Mouse (Mus musculus) limb, embryonic 12.5 days (tissue): ENCODE measurements at regions not wholly inside any gene's neighbourhood (a gene's known extent, or its start where the extent isn't known, plus 50 kb on each side); places are given as distances from the start of the nearest gene placed in this dataset.

Experiments used
- ATAC-seq: fragments of 200-750 bp; cut with Nextera tagmentation; 2 replicates; pipeline ENCODE4 v1.8.0; 2017; ENCODE audit warnings: low read depth, moderate TSS enrichment; ENCODE audit not compliant: insufficient number of reproducible peaks, insufficient read depth, low FRiP score, low TSS enrichment
- H3K27ac ChIP-seq: fragments of 300-500 bp; sonication (generic); 2 replicates; pipeline ENCODE4 v1.5.1; 2016; ENCODE audit warnings: mild to moderate bottlenecking, moderate library complexity
- H3K27me3 ChIP-seq: fragments of 300-500 bp; sonication (generic); 2 replicates; pipeline ENCODE4 v1.6.1; 2016; ENCODE audit warnings: mild to moderate bottlenecking, moderate library complexity
- H3K36me3 ChIP-seq: fragments of 300-500 bp; sonication (generic); 2 replicates; pipeline ENCODE4 v1.6.1; 2016; ENCODE audit warnings: mild to moderate bottlenecking, moderate library complexity
- H3K4me1 ChIP-seq: fragments of 300-500 bp; sonication (generic); replicated peaks from 2 replicates; pipeline ENCODE4 v1.6.1; 2016
- H3K4me2 ChIP-seq: fragments of 300-500 bp; sonication (generic); 2 replicates; pipeline ENCODE4 v1.6.1; 2016; ENCODE audit warnings: mild to moderate bottlenecking, moderate library complexity
- H3K4me3 ChIP-seq: fragments of 300-500 bp; sonication (generic); replicated peaks from 2 replicates; pipeline ENCODE4 v1.5.1; 2016; ENCODE audit warnings: mild to moderate bottlenecking
- H3K9ac ChIP-seq: fragments of 300-500 bp; sonication (generic); replicated peaks from 2 replicates; pipeline ENCODE4 v1.6.1; 2016; ENCODE audit warnings: mild to moderate bottlenecking, moderate library complexity
- H3K9me3 ChIP-seq: fragments of 300-500 bp; sonication (generic); 2 replicates; pipeline ENCODE4 v1.6.1; 2016; ENCODE audit warnings: mild to moderate bottlenecking, moderate library complexity
- WGBS: fragments of 180-500 bp; shearing (Covaris S2); methylation state at CpG from one replicate; pipeline ENCODE4 v1.1.7; 2016; 5-methylcytosine and 5-hydroxymethylcytosine counted together

- H3K4me1 ChIP-seq, result no peaks in the 10 kb centered on the region
- no peaks in the 10 kb centered on the region for H3K36me3 ChIP-seq
- H3K4me3 ChIP-seq, result no peak overlapping the region
- H3K9me3 ChIP-seq, result no peaks in the 10 kb centered on the region
- no peak for ATAC-seq
- no peaks in the 10 kb centered on the region for H3K27me3 ChIP-seq
- H3K9ac ChIP-seq, result no peak overlapping the region
- no peak overlapping the region for H3K4me2 ChIP-seq
- no peak overlapping the region for H3K27ac ChIP-seq
- 90% methylated on average over 2 of the region's 2 CpGs for WGBS
Measured at GRCm38 (mm10) chr15:63527318-63527717, 317.7 kb downstream of the Gsdmc2 start.

- Histone ChIP-seq H3K9ac (no peak overlapping the region), H3K27ac (no peak overlapping the region), H3K4me3 (no peak overlapping the region), H3K4me2 (no peak overlapping the region), H3K9me3 (no peaks in the 10 kb centered on the region), H3K36me3 (no peaks in the 10 kb centered on the region), H3K27me3 (no peaks in the 10 kb centered on the region), H3K4me1 (no peaks in the 10 kb centered on the region)
- ATAC-seq, result no peak
- WGBS, result 88% methylated on average over 2 of the region's 2 CpGs
Measured at GRCm38 (mm10) chr15:63526820-63527219, 318.2 kb downstream of the Gsdmc2 start.

GRCm38 (mm10) chr15:63517301-63517700, 327.7 kb downstream of the Gsdmc2 start:
- no peaks in the 10 kb centered on the region for H3K36me3 ChIP-seq
- H3K9ac ChIP-seq, result no peak overlapping the region
- H3K4me1 ChIP-seq, result no peaks in the 10 kb centered on the region
- H3K4me3 ChIP-seq, result no peak overlapping the region
- no peaks in the 10 kb centered on the region for H3K27me3 ChIP-seq
- H3K4me2 ChIP-seq, result no peak overlapping the region
- 60% methylated on average over 3 of the region's 3 CpGs for WGBS
- no peak for ATAC-seq
- no peaks in the 10 kb centered on the region for H3K9me3 ChIP-seq
- no peak overlapping the region for H3K27ac ChIP-seq

GRCm38 (mm10) chr15:63500453-63500852, 344.5 kb downstream of the Gsdmc2 start:
- Histone ChIP-seq H3K4me2 (no peak overlapping the region), H3K36me3 (no peaks in the 10 kb centered on the region), H3K9ac (no peak overlapping the region), H3K9me3 (no peaks in the 10 kb centered on the region), H3K4me3 (no peak overlapping the region), H3K27me3 (no peaks in the 10 kb centered on the region), H3K27ac (no peak overlapping the region), H3K4me1 (no peaks in the 10 kb centered on the region)
- WGBS, result 80% methylated on average over 1 of the region's 1 CpGs
- ATAC-seq, result no peak

- Histone ChIP-seq H3K36me3 (no peaks in the 10 kb centered on the region), H3K4me2 (no peak overlapping the region), H3K9me3 (no peaks in the 10 kb centered on the region), H3K27ac (no peak overlapping the region), H3K4me1 (no peaks in the 10 kb centered on the region), H3K27me3 (no peaks in the 10 kb centered on the region), H3K9ac (no peak overlapping the region), H3K4me3 (no peak overlapping the region)
- ATAC-seq, result no peak
- WGBS, result 83% methylated on average over 3 of the region's 3 CpGs
Measured at GRCm38 (mm10) chr15:63498483-63498882, 346.5 kb downstream of the Gsdmc2 start.

- no peak overlapping the region for H3K9ac ChIP-seq
- H3K4me1 ChIP-seq, result no peaks in the 10 kb centered on the region
- no peak overlapping the region for H3K4me3 ChIP-seq
- ATAC-seq, result no peak
- WGBS, result 88% methylated on average over 3 of the region's 3 CpGs
- no peaks in the 10 kb centered on the region for H3K36me3 ChIP-seq
- no peaks in the 10 kb centered on the region for H3K9me3 ChIP-seq
- H3K4me2 ChIP-seq, result no peak overlapping the region
- no peaks in the 10 kb centered on the region for H3K27me3 ChIP-seq
- H3K27ac ChIP-seq, result no peak overlapping the region
Measured at GRCm38 (mm10) chr15:63497207-63497606, 347.8 kb downstream of the Gsdmc2 start.

DNA sequence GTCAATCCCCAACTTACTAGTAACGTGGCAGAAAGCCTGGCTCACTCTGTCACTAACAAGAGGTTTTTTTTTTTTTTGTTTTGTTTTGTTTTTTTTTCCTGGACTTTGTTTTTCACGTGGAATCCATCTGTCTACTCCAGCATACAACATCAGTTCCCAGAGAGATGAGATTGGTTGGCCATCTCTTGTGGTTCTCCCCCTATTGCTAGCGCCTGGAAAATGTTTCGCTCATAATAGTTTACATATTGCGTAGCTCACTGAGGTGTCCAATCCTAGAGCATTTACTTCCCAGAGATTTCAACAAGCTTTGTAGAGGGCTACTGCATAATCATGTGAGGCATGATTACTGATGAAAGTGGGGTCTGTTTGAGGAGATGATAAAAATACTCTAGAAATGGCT, 360.1 kb downstream of the Gsdmc2 start:
- no peak overlapping the region for H3K4me2 ChIP-seq
- no peak overlapping the region for H3K4me3 ChIP-seq
- H3K36me3 ChIP-seq, result no peaks in the 10 kb centered on the region
- no peak overlapping the region for H3K27ac ChIP-seq
- peaks cover 4% of the 10 kb centered on the region; the same call in 1 of the 2 replicates for H3K4me1 ChIP-seq
- ATAC-seq, result no peak
- H3K9ac ChIP-seq, result no peak overlapping the region
- no peaks in the 10 kb centered on the region for H3K9me3 ChIP-seq
- no peaks in the 10 kb centered on the region for H3K27me3 ChIP-seq
- 76% methylated on average over 5 of the region's 5 CpGs for WGBS

- Histone ChIP-seq H3K9ac (no peak overlapping the region), H3K4me2 (no peak overlapping the region), H3K4me3 (no peak overlapping the region), H3K9me3 (no peaks in the 10 kb centered on the region), H3K4me1 (peaks cover 4% of the 10 kb centered on the region; the same call in 1 of the 2 replicates), H3K27me3 (no peaks in the 10 kb centered on the region), H3K36me3 (no peaks in the 10 kb centered on the region), H3K27ac (0 out of 2 replicates have a peak overlapping the region, but pooled peaks have one; percentile 47)
- ATAC-seq, result peak; percentile 80; the same call in 1 of the 2 replicates
- 40% methylated on average over 4 of the region's 4 CpGs for WGBS
Measured at GRCm38 (mm10) chr15:63484217-63484887, 360.6 kb downstream of the Gsdmc2 start.

- Histone ChIP-seq H3K4me1 (peaks cover 1% of the 10 kb centered on the region; the same call in 1 of the 2 replicates), H3K27ac (no peak overlapping the region), H3K9me3 (no peaks in the 10 kb centered on the region), H3K9ac (no peak overlapping the region), H3K27me3 (no peaks in the 10 kb centered on the region), H3K4me2 (no peak overlapping the region), H3K36me3 (no peaks in the 10 kb centered on the region), H3K4me3 (no peak overlapping the region)
- ATAC-seq, result no peak
- 50% methylated on average over 1 of the region's 1 CpGs for WGBS
Measured at GRCm38 (mm10) chr15:63479270-63479805, 365.6 kb downstream of the Gsdmc2 start.

- Histone ChIP-seq H3K27ac (no peak overlapping the region), H3K4me3 (no peak overlapping the region), H3K27me3 (no peaks in the 10 kb centered on the region), H3K9ac (no peak overlapping the region), H3K36me3 (no peaks in the 10 kb centered on the region), H3K4me2 (no peak overlapping the region), H3K9me3 (no peaks in the 10 kb centered on the region), H3K4me1 (no peaks in the 10 kb centered on the region)
- 69% methylated on average over 1 of the region's 1 CpGs for WGBS
- ATAC-seq, result no peak
Measured at GRCm38 (mm10) chr15:63466916-63467315, 378.1 kb downstream of the Gsdmc2 start.

DNA sequence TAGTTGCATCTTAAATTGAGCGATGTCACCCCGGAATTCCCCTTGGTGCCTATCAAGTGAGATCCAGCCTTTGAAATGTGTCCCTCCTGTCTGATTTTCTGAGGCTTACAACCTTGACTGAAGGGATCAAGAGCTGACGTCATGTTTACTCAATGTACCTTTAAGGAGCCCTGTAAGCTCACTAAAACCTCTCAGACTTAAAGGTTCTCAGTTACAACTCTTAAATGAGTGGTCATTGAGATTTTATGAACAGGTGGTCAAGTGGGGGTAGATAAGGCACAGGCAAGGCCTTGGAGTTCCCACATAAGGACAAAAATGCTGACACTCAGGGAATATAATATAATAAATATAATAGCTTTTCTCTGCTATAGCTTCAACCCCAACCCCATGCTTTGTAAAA, 392.4 kb downstream of the Gsdmc2 start:
- Histone ChIP-seq H3K4me3 (no peak overlapping the region), H3K27ac (no peak overlapping the region), H3K36me3 (no peaks in the 10 kb centered on the region), H3K4me1 (no peaks in the 10 kb centered on the region), H3K27me3 (no peaks in the 10 kb centered on the region), H3K4me2 (no peak overlapping the region), H3K9ac (no peak overlapping the region), H3K9me3 (no peaks in the 10 kb centered on the region)
- ATAC-seq, result no peak
- WGBS, result 74% methylated on average over 3 of the region's 3 CpGs

DNA sequence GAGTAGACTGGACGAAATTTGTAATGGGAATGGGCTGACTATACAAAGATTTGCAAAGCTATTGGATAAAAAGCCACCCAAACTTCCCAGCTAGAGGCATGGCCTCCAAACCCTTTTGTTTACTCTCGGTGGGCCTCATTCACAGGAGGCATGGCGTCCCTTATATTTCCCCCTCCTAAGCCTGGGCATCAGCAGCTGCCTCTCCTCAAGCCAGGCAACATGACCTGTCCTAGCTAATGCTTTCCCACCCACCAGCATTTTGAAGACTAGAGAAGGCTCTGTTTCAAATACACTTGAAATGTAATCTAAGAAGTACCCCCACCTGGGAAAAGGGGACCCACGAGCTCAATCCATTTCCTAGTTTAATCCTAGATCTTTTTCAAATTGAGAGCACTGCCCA, 398.7 kb downstream of the Gsdmc2 start:
- Histone ChIP-seq H3K36me3 (no peaks in the 10 kb centered on the region), H3K4me2 (no peak overlapping the region), H3K27me3 (no peaks in the 10 kb centered on the region), H3K9me3 (no peaks in the 10 kb centered on the region), H3K27ac (no peak overlapping the region), H3K4me3 (no peak overlapping the region), H3K4me1 (peaks cover 9% of the 10 kb centered on the region; the same call in 1 of the 2 replicates), H3K9ac (no peak overlapping the region)
- 65% methylated on average over 4 of the region's 4 CpGs for WGBS
- ATAC-seq, result no peak
